Mouse (Mus musculus): Measurements from ENCODE around the gene Dlx3.

The Dlx3 gene

GRCm38 (mm10) chr11:95088857-95089779, 30.8 kb upstream of the Dlx3 start:
- DNase-seq (ENCODE audit: low spot score), result no peak

- no peak for DNase-seq (ENCODE audit: low spot score)
Observed at GRCm38 (mm10) chr11:95093077-95093476, 26.8 kb upstream of the Dlx3 start.

GRCm38 (mm10) chr11:95095596-95095995, 24.3 kb upstream of the Dlx3 start:
- DNase-seq (ENCODE audit: low spot score), result no peak

GRCm38 (mm10) chr11:95096608-95097373, 23.1 kb upstream of the Dlx3 start:
- DNase-seq (ENCODE audit: low spot score), result no peak

- DNase-seq (ENCODE audit: low spot score), result no peak
Observed at GRCm38 (mm10) chr11:95097889-95098288, 22.0 kb upstream of the Dlx3 start.

GRCm38 (mm10) chr11:95098346-95099095, 21.4 kb upstream of the Dlx3 start:
- no peak for DNase-seq (ENCODE audit: low spot score)

DNA sequence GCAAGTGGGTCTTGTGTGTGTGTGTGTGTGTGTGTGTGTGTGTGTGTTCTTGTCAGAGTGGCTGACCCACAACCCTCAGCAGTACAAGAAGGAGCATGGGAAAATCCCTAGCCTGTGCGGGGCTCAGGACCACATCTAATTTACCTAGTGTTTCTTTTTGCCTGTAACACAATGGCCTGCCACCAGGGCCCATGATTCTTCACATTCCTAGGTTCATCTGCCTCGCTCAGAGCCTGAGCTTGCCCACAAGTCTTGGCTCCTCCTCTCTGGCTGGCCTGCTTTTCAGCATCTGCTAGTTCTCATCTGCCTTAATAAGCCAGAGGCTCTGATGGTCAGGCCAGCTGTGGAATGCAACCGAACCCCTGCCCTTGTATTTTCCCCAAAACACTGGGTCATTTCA, 19.5 kb upstream of the Dlx3 start:
- no peak for DNase-seq (ENCODE audit: low spot score)

DNA sequence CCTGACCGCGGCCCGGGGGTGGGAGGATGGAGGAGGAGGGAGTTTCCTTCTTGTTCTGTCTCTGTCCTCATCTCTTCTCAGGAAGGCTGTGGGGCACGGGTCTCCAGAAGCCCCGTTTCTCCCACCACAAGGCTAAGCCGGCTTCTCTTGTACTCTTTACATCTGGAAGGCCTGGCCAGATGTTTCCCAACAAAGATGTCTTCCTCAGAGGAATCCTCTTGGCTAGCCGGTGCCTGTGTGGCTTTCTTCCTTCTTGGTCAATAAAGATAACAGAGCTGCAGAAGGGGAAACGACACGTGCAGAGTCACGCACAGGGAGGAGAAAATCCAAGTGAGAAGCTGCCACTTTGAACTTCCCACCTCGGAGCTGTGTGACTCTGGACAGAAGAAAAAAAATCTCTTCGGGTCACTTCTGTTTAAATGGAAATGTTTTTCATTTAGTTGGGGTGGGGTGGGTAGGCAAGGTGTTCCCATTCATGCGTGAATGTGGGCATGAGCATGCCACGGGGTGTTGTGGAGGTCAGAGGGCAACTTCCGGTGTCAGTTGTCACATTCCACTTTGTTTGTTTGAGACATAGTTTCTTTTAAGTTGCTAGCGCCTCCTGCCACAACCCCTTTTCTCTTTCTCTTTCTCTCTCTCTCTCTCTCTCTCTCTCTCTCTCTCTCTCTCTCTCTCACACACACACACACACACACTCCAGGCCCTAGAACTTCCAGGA, 18.7 kb upstream of the Dlx3 start:
- DNase-seq (ENCODE audit: low spot score), result no peak

- no peak for DNase-seq (ENCODE audit: low spot score)
Observed at GRCm38 (mm10) chr11:95102161-95102904, 17.6 kb upstream of the Dlx3 start.

- no peak for DNase-seq (ENCODE audit: low spot score)
Observed at GRCm38 (mm10) chr11:95104266-95104665, 15.7 kb upstream of the Dlx3 start.

DNA sequence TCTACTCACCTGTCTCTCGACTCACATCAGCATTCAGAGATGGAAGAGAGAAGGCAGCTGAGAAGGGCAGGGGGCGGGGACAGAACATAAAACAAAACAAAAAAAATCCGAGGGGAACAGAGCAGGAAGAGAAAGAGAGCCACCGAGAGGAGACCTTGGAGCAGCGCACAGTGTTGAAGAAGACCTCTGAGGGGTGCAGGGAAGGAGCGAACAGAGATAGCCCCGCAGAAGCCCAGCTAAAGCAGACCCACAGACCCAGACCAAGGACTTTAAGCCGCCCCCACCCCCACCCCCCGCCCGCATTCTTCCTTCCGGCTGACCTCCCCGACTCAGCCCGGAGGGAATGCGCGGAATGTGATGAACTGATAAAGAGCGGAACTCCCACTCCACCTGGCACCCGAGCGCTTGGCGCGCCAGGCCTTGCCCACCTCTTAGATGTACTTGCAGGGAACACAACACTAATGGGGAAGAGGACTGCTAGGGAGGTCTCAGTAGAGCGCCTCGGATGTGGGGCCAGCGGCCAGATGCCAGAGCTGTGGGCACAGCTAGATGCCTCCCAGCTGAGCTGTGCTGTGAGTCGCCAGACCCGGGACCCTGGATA, 14.5 kb upstream of the Dlx3 start:
- no peak for DNase-seq (ENCODE audit: low spot score)

GRCm38 (mm10) chr11:95106440-95107236, 13.3 kb upstream of the Dlx3 start:
- peak; percentile 49 for DNase-seq (ENCODE audit: low spot score)

- DNase-seq (ENCODE audit: low spot score), result no peak
Observed at GRCm38 (mm10) chr11:95109000-95109399, 10.9 kb upstream of the Dlx3 start.

- DNase-seq (ENCODE audit: low spot score), result no peak
Observed at GRCm38 (mm10) chr11:95110081-95110480, 9.8 kb upstream of the Dlx3 start.

GRCm38 (mm10) chr11:95117030-95117429, 2.9 kb upstream of the Dlx3 start:
- no peak for DNase-seq (ENCODE audit: low spot score)

- peak; percentile 51 for DNase-seq (ENCODE audit: low spot score)
Observed at GRCm38 (mm10) chr11:95118505-95118904, 1.4 kb upstream of the Dlx3 start.

GRCm38 (mm10) chr11:95120633-95121020, 708 bp downstream of the Dlx3 start:
- DNase-seq (ENCODE audit: low spot score), result no peak

- no peak for DNase-seq (ENCODE audit: low spot score)
Observed at GRCm38 (mm10) chr11:95121161-95122099, 1.5 kb downstream of the Dlx3 start.

- DNase-seq (ENCODE audit: low spot score), result no peak
Observed at GRCm38 (mm10) chr11:95122100-95122489, 2.2 kb downstream of the Dlx3 start.

All from urinary bladder, postnatal 10 days (tissue).